Mouse (Mus musculus) common myeloid progenitor, adult 5-6 weeks (primary cell): ENCODE results near the gene Tnrc6c. TPM values are rescaled to one million over a fixed set of nuclear protein-coding genes. Genes with fewer than 3 reads are reported as not detected.

Experiments used
- ATAC-seq: replicated peaks from 2 replicates; pipeline ENCODE4 v1.8.0; 2016; ENCODE audit warnings: low read depth, mild to moderate bottlenecking, moderate TSS enrichment, inconsistent platforms; ENCODE audit not compliant: poor library complexity, severe bottlenecking
- total RNA-seq: library from RNA; stranded (forward); fragments of 200-1000, 187-1606 nt; gene quantifications from 2 replicates; pipeline ENCODE4 v1.2.3, GENCODE M21; 2017

The Tnrc6c gene
- 17.7 and 22.4 TPM in 2 replicates for total RNA-seq

DNA sequence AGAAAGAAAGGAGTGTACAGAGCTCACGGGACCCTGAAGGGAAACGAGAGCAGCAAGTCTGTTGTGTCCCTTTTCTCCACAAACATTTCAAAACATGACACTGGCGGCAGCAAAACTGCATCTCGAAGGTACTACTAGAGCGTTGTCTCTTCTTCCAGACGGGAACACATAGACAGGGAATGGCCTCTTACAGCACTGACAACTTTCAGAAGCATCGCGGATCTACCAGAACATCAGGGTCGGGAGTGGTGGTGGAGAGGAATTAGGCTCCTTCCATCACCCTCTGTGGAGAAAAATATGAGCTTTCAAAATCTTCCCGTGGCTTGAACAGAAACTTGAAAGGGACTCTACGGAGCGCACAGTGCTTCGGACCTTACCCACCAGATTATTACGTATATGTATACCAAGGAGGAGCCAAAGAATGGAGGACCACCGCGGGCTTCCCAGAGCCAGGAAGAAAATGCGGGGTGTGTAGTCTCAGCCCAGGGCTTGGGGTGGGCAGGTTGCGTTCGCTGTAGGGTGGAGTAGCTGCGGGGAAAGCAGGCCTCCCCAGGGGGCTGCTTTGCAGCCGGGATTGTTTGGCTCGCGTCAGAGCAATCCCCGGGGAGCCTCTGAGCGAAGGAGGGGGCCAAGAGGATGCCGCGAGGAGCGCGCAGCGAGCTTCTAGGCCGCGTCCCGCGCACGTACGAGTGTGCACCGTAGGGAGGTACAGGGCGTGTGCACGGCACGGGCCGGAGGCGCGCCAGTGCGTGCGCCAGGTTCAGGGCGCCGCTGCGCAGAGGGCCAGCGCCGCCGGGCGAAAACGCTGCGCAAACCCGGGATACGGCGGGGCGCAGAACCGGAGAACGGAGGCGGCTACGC lies at the start of gene Tnrc6c:
Gene Tnrc6c, plus strand, starts transcription at position 799 of the 861 bp plus-strand sequence.
- peak; percentile 37 for ATAC-seq

DNA sequence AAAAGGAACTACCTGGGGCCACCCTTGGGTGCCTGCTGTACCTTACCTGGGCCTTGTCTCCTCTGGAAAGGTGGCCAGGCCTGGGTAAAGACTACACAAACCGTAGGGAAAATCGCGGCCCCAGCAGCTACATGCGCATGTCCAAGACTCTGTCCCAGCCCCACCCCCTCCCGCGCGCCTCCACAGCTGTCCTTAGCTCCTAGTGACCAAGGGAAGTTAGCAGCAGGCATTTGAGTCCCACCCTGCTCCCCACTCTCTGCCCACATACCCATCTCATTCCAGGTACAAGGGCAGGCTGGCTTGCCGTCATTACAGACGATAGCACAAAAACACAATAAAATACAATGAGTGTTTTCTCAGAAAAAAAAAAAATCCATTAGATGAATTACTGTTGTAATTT lies 48.0 kb upstream of the Tnrc6c start:
- no peak for ATAC-seq

DNA sequence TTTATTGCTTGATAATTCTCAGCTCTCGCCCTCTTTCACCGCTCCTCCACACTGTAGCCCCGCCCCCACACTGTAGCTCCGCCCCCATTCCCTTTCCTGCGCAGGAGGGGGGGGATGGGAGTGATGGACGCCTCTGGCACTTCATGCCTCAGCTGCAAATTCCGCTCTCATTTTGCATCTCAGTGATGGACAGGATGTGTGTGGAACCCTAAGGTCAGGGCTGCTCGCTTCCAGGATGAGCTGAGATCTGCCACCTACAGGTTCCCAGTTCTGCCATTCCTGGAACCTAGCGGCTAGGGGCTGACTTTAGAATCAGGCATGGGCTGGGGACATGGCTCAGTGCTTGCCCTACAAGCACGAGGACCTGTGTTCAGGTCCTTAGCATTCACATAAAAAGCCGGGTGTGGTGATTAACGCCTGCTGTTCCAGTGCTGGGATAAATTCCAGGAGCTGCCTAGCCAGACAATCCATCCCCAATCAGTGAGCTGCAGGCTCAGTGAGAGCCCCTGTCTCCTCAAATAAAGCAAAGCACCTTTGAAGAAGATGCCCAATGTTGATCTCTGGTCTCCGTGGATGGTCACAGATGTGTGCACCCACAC lies 47.4 kb upstream of the Tnrc6c start:
- ATAC-seq: no peak

GRCm38 (mm10) chr11:117608141-117608789 lies 45.8 kb upstream of the Tnrc6c start:
- ATAC-seq: no peak

DNA sequence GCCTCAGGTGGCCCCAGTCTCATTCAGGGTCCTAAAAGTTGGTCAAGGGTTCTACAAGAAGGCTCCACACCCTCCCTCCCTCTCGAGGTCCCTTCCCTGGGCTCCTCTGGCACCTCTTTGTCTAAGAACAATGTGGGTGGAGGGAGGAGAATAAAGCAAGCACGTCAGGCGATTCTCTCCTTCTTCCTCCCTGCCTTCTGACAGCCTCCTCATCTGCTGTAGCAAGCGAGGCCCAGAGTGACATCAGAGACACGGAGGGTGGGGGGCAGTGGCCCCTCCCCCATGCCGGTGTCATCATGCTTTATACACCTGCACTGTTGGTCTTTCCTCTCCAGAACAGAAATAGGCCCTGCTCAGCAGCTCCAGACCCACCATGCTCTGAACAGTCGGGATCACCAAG lies 45.1 kb upstream of the Tnrc6c start:
- ATAC-seq: no peak

- ATAC-seq: no peak
Observed at GRCm38 (mm10) chr11:117610589-117610988, 43.5 kb upstream of the Tnrc6c start.

GRCm38 (mm10) chr11:117611068-117611467 lies 43.0 kb upstream of the Tnrc6c start:
- ATAC-seq: peak; percentile 97

DNA sequence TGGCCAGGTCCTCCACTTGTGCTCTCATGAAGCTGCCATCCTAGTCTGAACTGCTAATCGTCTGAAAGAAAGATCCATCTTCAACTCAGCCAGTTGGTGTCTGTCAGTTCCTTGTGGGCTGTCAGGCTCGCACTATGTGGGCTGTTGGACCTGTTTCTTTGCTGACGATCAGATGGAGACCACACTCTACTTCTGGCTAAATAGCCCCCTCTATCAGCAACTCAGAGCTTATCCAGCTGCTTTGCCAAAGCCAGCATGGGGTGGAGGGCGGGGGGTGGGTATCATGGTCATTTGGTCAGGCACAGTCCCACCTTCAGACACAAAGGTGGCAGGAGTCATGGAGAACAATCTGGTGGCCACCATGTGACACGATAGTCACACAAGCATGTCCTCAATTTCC lies 42.2 kb upstream of the Tnrc6c start:
- no peak for ATAC-seq

GRCm38 (mm10) chr11:117612885-117613284 lies 41.2 kb upstream of the Tnrc6c start:
- ATAC-seq: no peak

GRCm38 (mm10) chr11:117617368-117617908 lies 36.7 kb upstream of the Tnrc6c start:
- ATAC-seq: no peak

- ATAC-seq: no peak
Observed at GRCm38 (mm10) chr11:117618214-117618613, 35.9 kb upstream of the Tnrc6c start.

GRCm38 (mm10) chr11:117618774-117619173 lies 35.3 kb upstream of the Tnrc6c start:
- ATAC-seq: 0 out of 2 replicates have a peak, but pooled peaks have one; percentile 39

DNA sequence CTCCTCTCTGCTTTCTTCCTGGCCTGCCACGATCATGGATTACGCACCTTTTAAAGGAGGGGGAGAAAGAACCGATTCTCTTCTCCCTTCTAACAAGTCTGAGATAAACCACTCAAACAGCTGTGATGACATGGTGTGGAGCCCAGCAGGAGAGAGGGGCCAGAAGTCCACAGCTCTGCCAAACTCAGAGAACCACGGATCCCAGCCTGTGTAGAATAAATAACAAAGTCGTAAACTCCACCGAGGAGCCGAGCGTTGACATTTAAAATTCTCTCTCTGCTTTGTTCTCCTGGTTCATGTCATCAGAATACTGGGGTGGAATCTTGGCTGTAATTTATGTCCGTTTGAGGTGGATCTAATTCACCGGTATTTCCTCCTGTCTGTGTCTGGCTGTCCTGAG lies 34.5 kb upstream of the Tnrc6c start:
- ATAC-seq: no peak

DNA sequence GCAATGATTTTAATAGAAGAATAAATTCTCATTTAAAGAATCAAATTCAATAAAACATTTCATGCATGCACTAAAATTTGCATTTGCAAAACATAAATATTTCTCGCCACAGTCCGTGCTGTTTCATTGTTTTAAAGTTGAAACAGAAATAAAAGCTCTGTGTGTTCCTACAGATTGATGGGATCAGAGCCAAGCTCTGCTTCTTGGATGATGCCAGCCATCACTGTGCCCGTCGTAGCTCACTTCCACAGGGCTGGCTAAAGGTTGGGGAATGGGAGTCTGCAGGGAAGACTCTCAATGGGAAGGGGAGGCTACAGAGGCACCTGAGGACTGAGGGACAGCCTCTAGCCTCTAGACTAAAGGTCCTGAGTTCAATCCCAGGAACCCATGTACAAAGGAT lies 28.9 kb upstream of the Tnrc6c start:
- no peak for ATAC-seq

GRCm38 (mm10) chr11:117626557-117626956 lies 27.5 kb upstream of the Tnrc6c start:
- no peak for ATAC-seq

GRCm38 (mm10) chr11:117627060-117627562 lies 27.0 kb upstream of the Tnrc6c start:
- no peak for ATAC-seq

DNA sequence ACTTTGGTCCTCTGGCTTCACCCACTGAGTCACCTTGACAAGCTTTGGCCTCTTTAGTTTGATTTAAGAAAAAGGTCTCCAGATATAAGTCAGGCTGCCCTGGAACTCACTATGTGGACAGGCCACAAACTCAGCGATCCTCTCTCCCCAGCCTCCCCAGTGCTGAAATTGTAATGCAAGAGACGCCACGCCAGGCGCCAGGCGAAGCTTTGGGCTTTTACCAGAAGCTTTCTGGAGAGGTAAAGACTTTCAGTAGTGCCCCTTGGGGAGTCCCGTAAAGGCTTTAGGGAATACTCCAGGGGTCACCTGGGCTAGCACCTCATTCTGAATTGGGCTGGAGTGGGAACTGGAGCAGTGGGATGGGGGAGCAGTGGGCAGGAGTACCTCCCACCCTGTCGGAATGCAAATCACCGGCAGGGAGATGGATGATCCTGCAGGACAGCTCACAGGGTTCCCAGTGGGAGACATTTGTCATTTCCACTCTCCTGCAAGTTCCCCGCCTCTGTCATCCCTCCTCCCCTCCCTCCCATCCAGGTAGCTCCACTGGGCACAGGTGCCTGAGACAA lies 26.3 kb upstream of the Tnrc6c start:
- ATAC-seq: no peak

DNA sequence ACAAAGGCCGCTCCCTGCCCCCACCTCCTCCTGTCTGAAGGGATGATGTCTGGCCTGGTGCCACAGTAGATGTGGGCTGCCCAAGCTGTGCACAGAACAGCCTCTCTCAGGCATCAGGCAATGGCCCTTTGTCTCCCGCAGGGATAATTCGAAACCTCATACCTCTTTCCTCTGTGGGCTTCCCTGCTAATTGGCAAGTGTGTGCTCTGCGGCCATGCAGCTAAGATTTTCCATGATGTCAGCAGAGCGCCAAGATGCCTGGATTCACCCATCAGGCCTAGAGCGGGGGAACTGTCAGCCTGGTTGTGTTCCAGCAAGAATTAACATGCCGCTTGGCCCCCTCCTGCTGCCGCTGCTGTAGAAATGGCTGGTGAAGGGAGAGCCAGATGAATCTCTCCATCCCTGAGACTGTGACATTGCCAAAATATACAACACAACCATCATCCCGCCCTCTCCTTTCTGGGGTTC lies 25.7 kb upstream of the Tnrc6c start:
- ATAC-seq: no peak

GRCm38 (mm10) chr11:117629865-117630264 lies 24.2 kb upstream of the Tnrc6c start:
- ATAC-seq: no peak
